Mouse (Mus musculus) heart, embryonic 13.5 days (tissue): Measurements from ENCODE around the gene Ecm2. TPM values are rescaled to one million over a fixed set of nuclear protein-coding genes. Genes with fewer than 3 reads are reported as not detected.

ENCODE experiments used
- ATAC-seq: fragments of 200-750 bp; cut with Nextera tagmentation; 2 replicates; pipeline ENCODE4 v1.8.0; 2017; ENCODE audit warnings: moderate TSS enrichment; ENCODE audit not compliant: insufficient number of reproducible peaks, low FRiP score, low TSS enrichment; ENCODE audit errors: extremely low read depth
- H3K27ac ChIP-seq: fragments of 300-500 bp; sonication (generic); replicated peaks from 2 replicates; pipeline ENCODE4 v1.5.1; 2015; ENCODE audit warnings: moderate library complexity, mild to moderate bottlenecking, inconsistent platforms
- H3K27me3 ChIP-seq: fragments of 300-500 bp; sonication (generic); replicated peaks from 2 replicates; pipeline ENCODE4 v1.6.1; 2015; ENCODE audit warnings: mild to moderate bottlenecking, inconsistent platforms
- H3K36me3 ChIP-seq: fragments of 300-500 bp; sonication (generic); 2 replicates; pipeline ENCODE4 v1.6.1; 2015; ENCODE audit warnings: mild to moderate bottlenecking, inconsistent platforms
- H3K4me1 ChIP-seq: fragments of 300-500 bp; sonication (generic); 2 replicates; pipeline ENCODE4 v1.6.1; 2015; ENCODE audit warnings: inconsistent platforms
- H3K4me2 ChIP-seq: fragments of 300-500 bp; sonication (generic); 2 replicates; pipeline ENCODE4 v1.6.1; 2015; ENCODE audit warnings: inconsistent platforms, mild to moderate bottlenecking, moderate library complexity
- H3K4me3 ChIP-seq: fragments of 300-500 bp; sonication (generic); 2 replicates; pipeline ENCODE4 v1.5.1; 2015; ENCODE audit warnings: moderate library complexity, mild to moderate bottlenecking, inconsistent platforms
- H3K9ac ChIP-seq: fragments of 300-500 bp; sonication (generic); 2 replicates; pipeline ENCODE4 v1.6.1; 2015; ENCODE audit warnings: inconsistent platforms, mild to moderate bottlenecking, moderate library complexity
- H3K9me3 ChIP-seq: fragments of 300-500 bp; sonication (generic); 2 replicates; pipeline ENCODE4 v1.6.1; 2016; ENCODE audit warnings: inconsistent platforms
- WGBS: fragments of 180-500 bp; shearing (Covaris S2); methylation state at CpG from one replicate; pipeline ENCODE4 v1.1.7; 2015; ENCODE audit warnings: mixed read lengths; 5-methylcytosine and 5-hydroxymethylcytosine counted together
- polyA plus RNA-seq: library from polyadenylated mRNA; unstranded; fragments of >200 nt; fragmentation: Nextera tagmentation; extraction: Ambion mirVana; gene quantifications from 2 replicates; pipeline ENCODE4 v1.2.1, GENCODE M21; 2015

The Ecm2 gene
- polyA plus RNA-seq, 1 experiment from 2014 or later: 3.2 TPM

DNA sequence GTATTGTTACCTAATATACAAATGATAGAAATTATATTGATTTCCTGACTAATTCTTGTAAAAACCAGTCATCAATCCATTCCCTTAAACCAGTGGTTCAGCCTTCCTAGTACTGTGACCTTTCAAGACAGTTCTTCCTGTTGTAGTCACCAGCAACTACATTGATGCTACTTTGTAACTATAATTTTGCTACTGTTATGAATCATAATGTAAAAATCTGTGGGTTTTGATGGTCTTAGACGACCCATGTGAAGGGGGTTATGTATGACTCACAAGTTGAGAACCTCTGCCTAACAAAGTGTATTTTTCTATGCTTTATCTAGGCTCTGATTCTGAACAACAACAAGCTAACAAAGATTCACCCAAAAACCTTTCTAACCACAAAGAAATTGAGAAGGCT is 52.3 kb downstream of the Ecm2 start:
- H3K27me3 ChIP-seq: no peaks in the 10 kb centered on the region
- no peak overlapping the region for H3K9ac ChIP-seq
- H3K27ac ChIP-seq: no peak overlapping the region
- WGBS: 76% methylated on average over 1 of the region's 1 CpGs
- no peaks in the 10 kb centered on the region for H3K36me3 ChIP-seq
- no peak for ATAC-seq
- H3K9me3 ChIP-seq: no peaks in the 10 kb centered on the region
- no peak overlapping the region for H3K4me2 ChIP-seq
- no peak overlapping the region for H3K4me3 ChIP-seq
- no peaks in the 10 kb centered on the region for H3K4me1 ChIP-seq

DNA sequence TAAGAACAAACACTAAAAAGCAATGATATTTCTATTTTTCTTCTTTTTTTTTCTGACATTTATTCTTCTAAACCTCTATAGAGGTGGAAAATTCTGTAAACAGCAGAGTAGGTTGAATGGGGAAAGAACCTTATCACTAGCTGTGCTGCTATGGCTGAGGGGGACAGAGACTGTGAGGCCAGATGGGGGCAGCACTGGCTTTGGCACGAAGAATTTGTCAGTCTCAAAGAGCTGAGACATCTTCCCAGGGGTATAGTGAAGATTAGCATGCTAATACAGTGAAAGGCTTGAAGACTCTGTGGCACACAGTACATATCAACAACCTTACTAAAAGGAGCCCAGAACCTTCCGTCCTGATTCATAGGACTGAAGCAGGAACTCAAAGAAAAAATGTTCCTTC is 54.6 kb downstream of the Ecm2 start:
- H3K27me3 ChIP-seq: no peaks in the 10 kb centered on the region
- no peak overlapping the region for H3K4me2 ChIP-seq
- H3K4me1 ChIP-seq: no peaks in the 10 kb centered on the region
- no peaks in the 10 kb centered on the region for H3K9me3 ChIP-seq
- no peak overlapping the region for H3K9ac ChIP-seq
- no peaks in the 10 kb centered on the region for H3K36me3 ChIP-seq
- no peak overlapping the region for H3K27ac ChIP-seq
- no peak for ATAC-seq
- H3K4me3 ChIP-seq: no peak overlapping the region
- WGBS: 41% methylated on average over 2 of the region's 2 CpGs

DNA sequence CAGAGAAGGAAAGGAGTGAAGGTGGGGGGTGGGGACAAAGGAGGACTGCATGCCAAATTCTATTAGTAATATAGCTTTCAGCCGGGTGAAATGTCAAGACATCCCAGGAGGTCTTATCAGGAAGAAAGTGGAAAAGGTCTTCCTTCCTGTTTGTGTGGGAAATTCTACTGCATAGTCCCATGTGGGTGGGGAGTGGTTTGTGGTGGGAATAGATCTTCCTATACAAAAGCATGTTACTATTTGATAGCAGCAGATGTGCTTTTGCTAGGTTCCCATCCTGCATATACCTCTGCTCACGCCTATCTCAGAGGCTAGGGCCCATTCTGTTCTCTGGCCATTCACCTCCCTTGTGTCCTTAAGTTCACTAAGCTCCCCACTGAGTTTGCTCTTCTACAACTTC is 56.3 kb downstream of the Ecm2 start:
- WGBS: 38% methylated on average over 2 of the region's 2 CpGs

DNA sequence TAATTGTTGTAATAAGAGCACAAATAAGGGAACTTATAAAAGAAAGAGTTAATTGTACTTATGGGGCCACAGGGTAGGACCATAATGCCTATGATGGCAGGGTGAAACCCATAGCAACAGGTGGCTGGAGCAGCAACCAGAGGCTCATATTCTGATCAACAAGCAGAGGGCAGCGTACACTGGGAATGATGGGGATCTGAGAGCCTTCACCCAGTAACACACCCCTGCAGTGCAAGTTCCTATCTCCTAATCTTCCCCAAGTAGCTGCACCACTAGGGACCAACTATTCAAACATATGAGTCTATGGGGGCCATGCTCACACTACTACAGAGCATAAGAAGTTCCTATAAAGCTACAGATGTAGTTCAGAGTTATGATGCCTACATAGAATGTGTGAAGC is 59.7 kb downstream of the Ecm2 start:
- Histone ChIP-seq H3K27ac (no peak overlapping the region), H3K4me2 (no peak overlapping the region), H3K9ac (no peak overlapping the region), H3K4me3 (no peak overlapping the region), H3K27me3 (no peaks in the 10 kb centered on the region), H3K9me3 (no peaks in the 10 kb centered on the region), H3K4me1 (no peaks in the 10 kb centered on the region), H3K36me3 (no peaks in the 10 kb centered on the region)
- ATAC-seq: no peak
- WGBS: 81% methylated on average over 1 of the region's 1 CpGs

More for the DNA sequence above, 56.3 kb downstream of the Ecm2 start:
- H3K4me2 ChIP-seq: no peak overlapping the region
- H3K27ac ChIP-seq: no peak overlapping the region
- no peaks in the 10 kb centered on the region for H3K9me3 ChIP-seq
- H3K27me3 ChIP-seq: no peaks in the 10 kb centered on the region
- H3K9ac ChIP-seq: no peak overlapping the region
- H3K4me3 ChIP-seq: no peak overlapping the region
- H3K36me3 ChIP-seq: no peaks in the 10 kb centered on the region
- ATAC-seq: no peak
- no peaks in the 10 kb centered on the region for H3K4me1 ChIP-seq

DNA sequence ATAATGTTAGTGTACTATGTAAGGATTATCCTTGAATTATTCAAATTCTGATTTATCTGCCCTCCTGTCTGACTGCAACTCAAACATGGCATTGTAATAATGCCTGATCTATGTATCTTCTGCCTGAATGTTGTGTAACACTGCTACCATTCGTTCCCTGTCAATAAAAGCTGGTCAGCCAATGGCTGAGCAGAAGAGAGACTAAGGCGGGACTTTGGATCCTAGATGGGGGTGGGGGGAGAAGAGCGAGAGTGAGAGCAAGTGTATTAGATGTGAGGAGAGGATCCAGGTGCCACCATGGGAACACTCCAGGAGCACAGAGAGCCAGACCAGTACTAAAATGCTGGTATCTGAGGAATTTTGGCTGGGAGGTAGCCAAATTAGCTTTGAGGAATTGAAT is 65.8 kb downstream of the Ecm2 start:
- WGBS: 74% methylated on average over 3 of the region's 3 CpGs
- no peak overlapping the region for H3K4me3 ChIP-seq
- H3K9me3 ChIP-seq: no peaks in the 10 kb centered on the region
- no peak overlapping the region for H3K4me2 ChIP-seq
- no peak overlapping the region for H3K9ac ChIP-seq
- no peak overlapping the region for H3K27ac ChIP-seq
- no peaks in the 10 kb centered on the region for H3K36me3 ChIP-seq
- H3K27me3 ChIP-seq: no peaks in the 10 kb centered on the region
- H3K4me1 ChIP-seq: peaks cover 6% of the 10 kb centered on the region; the same call in 1 of the 2 replicates
- no peak for ATAC-seq

DNA sequence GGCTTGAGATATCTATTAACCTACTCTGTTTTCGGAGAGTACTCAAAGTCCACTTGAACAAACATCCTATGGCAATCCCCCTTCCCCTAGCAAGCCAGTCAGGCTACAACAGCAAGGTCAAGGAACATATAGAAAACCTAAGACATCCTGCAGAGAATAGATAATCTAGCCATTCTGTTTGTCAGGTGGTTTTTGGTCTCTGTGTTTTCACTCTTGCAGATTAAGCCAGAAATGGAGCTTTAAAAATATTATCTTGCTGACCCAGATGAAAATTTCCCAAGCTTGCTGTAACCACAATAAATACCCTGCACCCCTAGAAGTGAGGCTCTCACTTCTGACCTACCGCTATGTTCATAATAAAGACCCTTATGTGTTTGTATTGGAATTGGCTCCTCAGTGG is 66.8 kb downstream of the Ecm2 start:
- H3K27me3 ChIP-seq: no peaks in the 10 kb centered on the region
- peaks cover 6% of the 10 kb centered on the region; the same call in 1 of the 2 replicates for H3K4me1 ChIP-seq
- H3K4me2 ChIP-seq: no peak overlapping the region
- no peak overlapping the region for H3K27ac ChIP-seq
- H3K36me3 ChIP-seq: no peaks in the 10 kb centered on the region
- WGBS: 64% methylated on average over 2 of the region's 2 CpGs
- H3K9ac ChIP-seq: no peak overlapping the region
- H3K9me3 ChIP-seq: no peaks in the 10 kb centered on the region
- H3K4me3 ChIP-seq: no peak overlapping the region
- ATAC-seq: no peak

DNA sequence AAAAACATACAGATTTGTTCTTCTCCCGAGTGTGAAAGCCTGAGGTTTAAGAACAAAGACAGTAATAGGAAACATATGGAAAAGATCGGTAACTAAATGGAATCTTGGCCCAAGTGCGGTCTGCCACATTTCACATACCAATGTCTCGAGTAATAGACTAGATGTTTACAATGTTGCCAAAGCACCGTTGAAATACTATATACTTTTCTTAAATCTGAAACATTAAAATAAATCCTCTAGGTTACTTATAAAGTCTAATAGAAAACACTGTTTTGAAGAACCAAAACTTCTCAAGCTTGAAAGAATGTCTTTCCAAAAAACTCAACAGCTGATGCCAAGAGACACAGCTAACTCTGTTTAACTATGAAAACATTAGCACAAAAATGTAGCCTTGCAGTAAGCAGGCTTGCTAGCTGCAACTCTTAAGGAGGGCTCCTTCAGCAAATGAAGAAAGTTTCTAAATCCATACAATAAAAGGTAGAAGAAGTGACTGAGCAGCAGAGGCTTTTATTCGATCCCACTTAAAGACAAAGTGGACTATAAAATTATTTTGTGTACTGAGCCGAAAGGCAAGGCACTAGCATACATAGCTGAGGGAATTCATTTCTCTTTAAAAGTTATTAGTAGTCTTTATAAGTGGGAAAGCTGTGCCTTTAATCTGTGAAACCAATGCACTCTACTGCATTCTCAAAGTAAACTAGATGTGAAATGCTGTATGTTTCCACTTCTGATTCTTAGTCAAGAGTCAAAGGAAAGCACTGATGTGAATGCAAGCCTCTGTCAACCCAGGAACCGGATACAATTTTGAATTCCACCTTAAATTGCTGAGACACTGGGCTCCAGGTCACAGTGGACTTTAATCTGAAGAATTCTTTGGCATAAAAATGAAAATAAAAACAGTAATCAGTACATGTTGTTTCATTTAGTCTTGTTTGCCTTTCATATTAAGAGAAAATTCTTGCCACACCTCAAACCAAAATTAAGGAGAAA is 77.2 kb downstream of the Ecm2 start, which contains the start of gene Omd:
Gene Omd (plus strand): TSS at position 922 of the 990 bp plus-strand sequence.
- Histone ChIP-seq H3K4me3 (no peak within 1 kb of the TSS), H3K27ac (peak within 1 kb of the TSS; percentile 79), H3K36me3 (no peaks in the 10 kb centered on the region), H3K9me3 (no peaks in the 10 kb centered on the region), H3K4me2 (no peak within 1 kb of the TSS), H3K27me3 (no peaks in the 10 kb centered on the region), H3K4me1 (peaks cover 14% of the 10 kb centered on the region; the same call in 1 of the 2 replicates), H3K9ac (no peak within 1 kb of the TSS; the same call in 1 of the 2 replicates)
- ATAC-seq: no peak
- 57% methylated on average over 8 of the region's 8 CpGs for WGBS

Other genes with a start within 250 kb of the Ecm2 start
- 0.05 and 0.23 TPM in 2 replicates for gene Fgd3, start 184.5 kb upstream of the Ecm2 start, polyA plus RNA-seq
- gene Bicd2, start 163.2 kb upstream of the Ecm2 start, polyA plus RNA-seq: 38.7 and 40.6 TPM in 2 replicates
- gene Ippk, start 83.6 kb upstream of the Ecm2 start, polyA plus RNA-seq: 11.5 and 12.5 TPM in 2 replicates
- 0.72 and 1.1 TPM in 2 replicates for gene Tes3-ps, start 11.5 kb upstream of the Ecm2 start, polyA plus RNA-seq
- gene Aspn, start 39.6 kb downstream of the Ecm2 start, polyA plus RNA-seq: 7.8 and 8.6 TPM in 2 replicates
- gene Omd, start 77.7 kb downstream of the Ecm2 start, polyA plus RNA-seq: 0.56 and 0.64 TPM in 2 replicates
- gene Ogn, start 103.2 kb downstream of the Ecm2 start, polyA plus RNA-seq: 21.3 and 24.9 TPM in 2 replicates
- 23.0 and 26.9 TPM in 2 replicates for gene Cenpp, start 148.0 kb downstream of the Ecm2 start, polyA plus RNA-seq
- gene Nol8, start 148.3 kb downstream of the Ecm2 start, polyA plus RNA-seq: 11.5 and 12.9 TPM in 2 replicates
- gene Iars, start 177.3 kb downstream of the Ecm2 start, polyA plus RNA-seq: 49.5 and 50.2 TPM in 2 replicates